Mouse (Mus musculus): ENCODE results near the gene Entr1. TPM values are rescaled to one million over a fixed set of nuclear protein-coding genes. Genes with fewer than 3 reads are reported as not detected.

The Entr1 gene
- 124 TPM for total RNA-seq (2023)

DNA sequence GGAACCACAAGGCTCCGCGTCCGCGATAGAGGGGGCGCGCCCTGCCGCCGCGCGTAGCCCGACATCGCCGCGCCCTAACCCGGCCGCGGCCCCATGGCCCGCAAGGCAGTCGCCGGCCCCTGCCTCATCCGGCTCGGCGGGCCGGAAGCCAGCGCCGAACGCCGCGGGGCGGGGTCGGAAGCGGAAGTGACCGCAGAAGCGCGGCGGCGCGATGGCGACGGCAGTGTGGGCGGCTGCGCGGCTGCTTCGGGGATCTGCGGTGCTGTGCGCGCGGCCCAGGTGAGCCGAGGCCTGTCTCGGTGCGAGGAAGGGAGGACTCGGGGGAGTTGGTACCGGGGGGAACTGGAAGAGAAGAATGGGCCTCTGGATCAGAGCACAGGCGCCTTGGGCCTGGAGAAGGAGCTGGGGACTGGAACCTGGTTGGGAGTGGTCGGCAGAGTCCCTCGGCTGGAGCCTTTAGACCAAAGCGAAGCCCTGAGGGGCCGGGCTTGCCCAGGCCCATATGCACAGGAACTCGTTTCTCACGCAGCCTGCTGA lies at the start of gene Entr1, which contains the start of gene Pmpca:
Gene Entr1, minus strand, starts transcription at position 163 of the 537 bp plus-strand sequence.
Gene Pmpca, plus strand, starts transcription at position 186 of the 537 bp plus-strand sequence.

DNA sequence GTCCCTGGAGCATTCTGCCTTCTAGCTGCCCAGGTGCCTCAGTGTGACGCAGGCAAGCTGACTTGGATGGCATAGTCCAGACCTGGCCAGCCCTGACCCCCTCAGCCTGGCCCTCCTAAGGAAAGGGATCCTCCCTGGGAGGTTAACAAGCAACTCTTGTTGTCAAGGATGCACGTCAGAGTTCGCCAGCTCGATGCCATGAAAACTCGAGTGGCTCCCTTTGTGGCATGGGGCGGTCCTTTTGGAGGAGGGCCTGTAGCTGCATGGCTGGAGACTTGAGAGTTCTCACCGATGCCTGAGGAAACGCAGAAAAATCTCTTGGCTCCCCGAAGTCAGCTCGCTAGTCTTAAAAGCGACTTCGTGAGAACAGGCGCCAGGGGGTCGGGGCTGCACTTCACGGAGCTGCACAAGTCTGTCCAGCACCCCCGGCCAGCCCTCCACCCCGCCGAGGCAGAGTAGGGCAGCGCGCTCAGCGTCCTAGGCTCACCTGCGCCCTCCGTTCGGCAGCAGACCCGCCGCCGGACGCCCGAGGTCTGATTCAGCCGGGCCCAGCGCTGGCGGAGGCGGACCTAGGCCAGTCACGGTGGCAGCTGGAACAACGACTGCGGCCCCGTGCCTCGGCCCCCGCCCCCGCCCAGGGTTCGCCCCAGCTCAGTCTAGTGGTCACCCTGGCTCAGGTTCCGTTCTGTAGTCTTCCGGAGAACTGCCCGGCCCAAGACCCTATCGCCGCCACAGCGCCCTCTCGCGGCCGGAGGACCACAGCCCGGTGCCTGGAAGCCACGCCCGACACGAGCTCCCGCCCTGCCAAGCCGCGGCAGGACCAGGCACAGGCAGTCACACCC lies 19.6 kb upstream of the Entr1 start, which contains the start of gene Inpp5e:
Gene Inpp5e, minus strand, starts transcription at position 689 of the 842 bp plus-strand sequence.

DNA sequence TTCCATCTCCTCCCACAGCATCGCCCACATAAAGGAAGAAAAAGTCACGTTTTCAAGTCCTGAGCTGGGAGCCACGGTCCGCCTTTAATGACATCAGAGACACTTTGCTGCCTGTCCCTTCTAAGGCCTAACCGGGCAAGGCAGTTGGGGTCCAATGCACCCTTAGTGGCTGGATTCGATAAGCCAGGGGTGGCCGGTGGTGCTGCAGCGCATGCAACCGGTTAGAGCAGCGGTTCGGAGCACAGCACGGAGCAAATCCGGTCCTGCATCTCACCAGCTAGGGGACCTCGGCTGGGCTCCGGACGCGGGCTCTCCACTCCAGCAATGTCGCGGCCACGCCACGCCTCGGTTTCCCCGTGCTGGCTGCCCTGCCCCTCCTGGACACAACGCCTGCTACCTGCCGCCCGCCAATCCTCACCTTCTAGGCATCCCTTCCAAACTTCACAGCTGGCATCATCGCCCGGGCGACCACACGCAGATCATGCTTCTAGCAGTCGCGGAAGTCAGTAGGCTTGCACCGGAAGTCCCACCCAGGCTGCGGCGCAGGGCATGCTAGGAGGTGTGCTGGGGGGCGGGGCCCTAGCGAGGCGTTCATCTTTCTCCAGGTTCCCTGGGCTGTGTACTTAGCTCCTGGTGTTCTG lies 8.9 kb downstream of the Entr1 start, which contains the start of gene Snapc4:
Gene Snapc4, minus strand, starts transcription at position 523 of the 641 bp plus-strand sequence.

DNA sequence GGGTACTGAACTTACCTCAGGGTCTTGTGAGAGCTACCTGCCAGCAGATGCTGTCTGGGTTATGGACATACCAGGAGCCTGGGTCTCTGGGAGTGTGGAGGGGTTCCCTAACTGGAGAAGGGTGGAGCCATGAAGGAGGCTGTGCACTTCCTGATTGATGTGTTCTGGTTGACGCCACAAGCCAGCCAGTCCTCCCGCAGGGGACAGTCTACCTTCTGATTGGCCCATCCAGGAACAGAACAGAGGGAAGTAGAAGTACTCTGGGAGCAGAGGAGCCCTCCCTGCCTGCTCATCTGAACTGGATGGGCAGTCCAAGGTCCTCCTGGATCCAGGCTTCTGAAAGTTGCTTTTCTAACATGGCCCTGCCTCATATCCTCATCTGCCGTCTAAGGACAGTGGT lies 28.3 kb downstream of the Entr1 start, which contains the start of gene Card9:
Gene Card9, minus strand, starts transcription at position 147 of the 400 bp plus-strand sequence.

DNA sequence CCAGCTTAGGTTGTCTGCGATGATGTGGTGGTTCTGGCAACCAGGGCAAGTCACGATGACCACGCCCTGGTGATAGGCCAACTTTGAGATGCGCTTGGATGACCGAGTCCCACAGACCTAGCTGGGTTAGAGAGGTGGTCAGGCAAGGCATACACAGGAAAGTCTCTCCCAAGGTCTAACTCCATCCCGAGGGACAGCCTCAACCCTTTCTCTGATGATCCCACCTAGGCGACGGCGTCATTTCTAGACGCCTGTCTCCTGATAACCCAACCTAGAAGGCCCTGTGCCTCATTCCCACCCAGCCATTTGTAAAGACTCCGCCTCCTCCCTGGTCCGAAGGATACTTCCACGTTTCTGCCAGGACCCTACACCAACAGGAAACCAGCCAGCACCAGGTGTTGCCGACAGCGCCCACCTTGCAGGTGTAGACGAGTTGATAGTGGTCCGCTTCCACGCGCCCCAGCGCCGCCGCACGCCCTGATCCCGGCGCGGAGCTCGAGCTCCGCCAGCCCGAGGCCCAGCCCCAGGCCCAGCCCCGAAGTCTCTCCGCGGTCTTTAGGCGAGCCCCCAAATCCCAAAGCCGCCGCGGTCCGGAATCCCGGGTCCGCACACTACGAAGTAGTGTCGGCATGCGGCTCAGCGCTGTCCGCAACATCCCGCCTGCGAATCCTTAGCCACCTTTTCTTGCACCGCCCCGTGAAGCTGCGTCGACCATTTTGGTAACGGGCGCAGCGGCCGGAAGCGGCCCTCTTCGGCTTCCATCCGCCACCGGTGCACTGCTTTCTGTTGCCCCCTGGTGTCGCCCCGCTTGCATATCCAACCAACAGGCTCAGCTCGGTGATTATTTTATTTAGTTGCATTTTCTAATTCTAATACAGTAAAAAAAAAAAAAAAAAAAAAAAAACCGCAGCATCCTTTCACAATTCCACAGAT lies 37.5 kb downstream of the Entr1 start, which contains the start of gene Dnlz:
Gene Dnlz, minus strand, starts transcription at position 753 of the 933 bp plus-strand sequence.

Other genes with a start within 250 kb of the Entr1 start
- not detected for gene Lhx3, start 181.0 kb downstream of the Entr1 start, total RNA-seq (2023)
- gene Qsox2, start 151.8 kb downstream of the Entr1 start, total RNA-seq (2023) = 6.4 TPM
- not detected for gene Ccdc187, start 94.8 kb downstream of the Entr1 start, total RNA-seq (2023)
- 25.9 TPM for gene Gpsm1, start 73.8 kb downstream of the Entr1 start, total RNA-seq (2023)
- 9.5 TPM for gene Dnlz, start 37.2 kb downstream of the Entr1 start, total RNA-seq (2023)
- 5.3 TPM for gene Card9, start 28.4 kb downstream of the Entr1 start, total RNA-seq (2023)
- gene Snapc4, start 8.7 kb downstream of the Entr1 start, total RNA-seq (2023) = 104 TPM
- gene Pmpca, start within 50 bp of the Entr1 start, total RNA-seq (2023) = 76.4 TPM
- gene Inpp5e, start 19.9 kb upstream of the Entr1 start, total RNA-seq (2023) = 22.7 TPM
- 93.1 TPM for gene Sec16a, start 55.9 kb upstream of the Entr1 start, total RNA-seq (2023)
- 110 TPM for gene Notch1, start 127.3 kb upstream of the Entr1 start, total RNA-seq (2023)
- gene Egfl7, start 190.7 kb upstream of the Entr1 start, total RNA-seq (2023) = 0.70 TPM
- not detected for gene Gm20532, start 197.3 kb upstream of the Entr1 start, total RNA-seq (2023)
- gene Agpat2, start 215.1 kb upstream of the Entr1 start, total RNA-seq (2023) = 9.6 TPM
- 1.6 TPM for gene Fam69b, start 239.1 kb upstream of the Entr1 start, total RNA-seq (2023)

Measured in CD4-positive naive resting alpha-beta T cell, adult 76 days (primary cell).